Mouse (Mus musculus) small intestine, adult 2 months (tissue): ENCODE results near the gene Iqcf1.

Experiments
- CTCF ChIP-seq: fragments of 200-500 bp; IDR thresholded peaks from 2 replicates; pipeline ENCODE4 v1.5.1; 2012; ENCODE audit warnings: low read depth, mild to moderate bottlenecking, control low read depth, inconsistent platforms, low read length, moderate library complexity, mixed read lengths; ENCODE audit not compliant: insufficient replicate concordance, insufficient read length; ENCODE audit errors: extremely low read depth
- POLR2A ChIP-seq: fragments of 200-500 bp; IDR thresholded peaks from 2 replicates; pipeline ENCODE4 v1.6.1; 2012; ENCODE audit warnings: low read depth, mild to moderate bottlenecking, control low read depth, inconsistent platforms, low read length, moderate library complexity

DNA sequence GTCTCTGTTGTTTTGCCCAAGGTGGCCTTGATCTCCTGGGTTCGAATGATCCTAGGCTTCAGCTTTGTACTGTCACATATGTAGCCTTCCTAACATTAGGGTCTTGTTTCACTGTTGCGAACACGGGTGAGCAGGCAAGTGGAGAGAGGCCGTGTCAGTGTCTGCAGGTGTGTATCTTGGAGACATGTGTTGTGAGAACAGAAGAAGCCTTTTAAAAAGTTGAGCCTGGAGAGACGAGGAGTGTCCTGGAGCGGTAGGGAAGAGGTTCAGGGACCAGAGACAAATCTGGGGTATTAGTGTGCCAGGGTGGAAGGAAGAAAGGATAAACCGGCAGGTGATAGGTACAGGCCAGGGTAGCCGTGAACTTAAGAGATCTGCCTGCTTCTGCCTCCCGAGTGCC, 21.7 kb upstream of the Iqcf1 start:
- TF ChIP-seq CTCF (no peak), POLR2A (no peak)
